Mouse (Mus musculus) bone marrow macrophage, adult 2 months (primary cell): ENCODE measurements at regions not wholly inside any gene's neighbourhood (a gene's known extent, or its start where the extent isn't known, plus 50 kb on each side); places are given as distances from the start of the nearest gene placed in this dataset.

Experiments used
- H3K27ac ChIP-seq: 2 replicates; pipeline ENCODE4 v1.5.1; 2012; ENCODE audit warnings: low read depth, low read length; ENCODE audit not compliant: insufficient read depth
- H3K4me1 ChIP-seq: 2 replicates; pipeline ENCODE4 v1.6.1; 2012; ENCODE audit warnings: low read length; ENCODE audit not compliant: control insufficient read depth, insufficient read depth
- H3K4me3 ChIP-seq: 2 replicates; pipeline ENCODE4 v1.5.1; 2012; ENCODE audit warnings: mild to moderate bottlenecking, low read length, moderate library complexity; ENCODE audit not compliant: insufficient read depth
- CTCF ChIP-seq: IDR thresholded peaks from 2 replicates; pipeline ENCODE4 v1.5.1; 2012; ENCODE audit warnings: low read depth, mild to moderate bottlenecking, low read length, moderate library complexity
- POLR2A ChIP-seq: IDR thresholded peaks from 2 replicates; pipeline ENCODE4 v1.6.1; 2012; ENCODE audit warnings: mild to moderate bottlenecking, low read depth, low read length, borderline replicate concordance

DNA sequence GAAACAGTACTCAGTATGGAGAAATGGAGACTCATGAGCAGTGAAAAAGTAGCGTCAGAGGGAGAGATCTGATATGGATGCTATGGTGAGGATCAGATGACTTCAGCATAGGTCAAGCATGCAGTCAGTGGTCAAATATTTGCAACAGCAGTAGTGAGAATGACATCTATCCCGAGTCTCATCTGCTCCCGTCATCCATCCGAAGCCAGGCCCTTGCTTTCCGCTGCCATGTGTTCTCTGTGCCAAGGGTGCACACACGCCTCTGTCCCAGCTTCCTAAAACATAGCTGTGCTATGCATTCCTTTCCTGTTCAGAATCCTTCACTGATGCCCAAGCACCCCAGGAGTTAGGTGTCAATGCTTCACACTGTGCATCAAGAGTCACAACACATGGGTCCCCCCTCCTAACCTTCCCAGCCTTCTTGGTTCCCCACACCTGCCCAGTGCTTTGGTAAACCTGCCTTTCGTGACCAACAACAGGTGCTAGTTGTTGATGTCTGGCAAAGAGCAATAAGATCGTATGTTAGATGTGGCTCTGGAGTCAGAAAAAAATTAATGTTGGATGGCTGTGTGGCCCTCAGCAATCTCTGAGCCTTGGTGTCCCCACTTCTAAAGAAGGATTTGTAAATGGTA is 85.1 kb upstream of the Bcl6 start:
- TF ChIP-seq CTCF (no peak), POLR2A (no peak)
- Histone ChIP-seq H3K4me1 (peaks cover 11% of the 10 kb centered on the region), H3K4me3 (no peak overlapping the region), H3K27ac (no peak overlapping the region)

DNA sequence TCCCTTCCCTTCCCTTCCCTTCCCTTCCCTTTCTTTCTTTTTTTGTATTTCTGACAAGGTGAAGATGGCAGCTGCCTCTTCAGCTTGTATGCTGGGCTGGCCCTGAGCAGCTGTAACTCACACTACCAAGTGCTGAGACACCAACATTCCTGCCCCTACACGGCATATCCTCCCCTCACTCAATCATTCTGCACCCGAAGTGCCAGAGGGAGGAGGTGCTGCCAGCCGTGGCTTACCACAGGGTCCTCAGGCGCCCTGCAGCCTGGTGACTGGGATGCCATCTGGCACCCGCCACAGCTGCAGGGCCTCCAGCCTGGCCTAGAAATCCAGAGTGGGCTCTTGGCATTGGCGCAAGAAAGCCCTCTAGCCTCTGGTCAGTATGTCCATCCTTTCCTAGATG is 84.4 kb upstream of the Bcl6 start:
- Histone ChIP-seq H3K4me1 (peaks cover 11% of the 10 kb centered on the region), H3K27ac (no peak overlapping the region), H3K4me3 (no peak overlapping the region)
- TF ChIP-seq POLR2A (no peak), CTCF (no peak)

DNA sequence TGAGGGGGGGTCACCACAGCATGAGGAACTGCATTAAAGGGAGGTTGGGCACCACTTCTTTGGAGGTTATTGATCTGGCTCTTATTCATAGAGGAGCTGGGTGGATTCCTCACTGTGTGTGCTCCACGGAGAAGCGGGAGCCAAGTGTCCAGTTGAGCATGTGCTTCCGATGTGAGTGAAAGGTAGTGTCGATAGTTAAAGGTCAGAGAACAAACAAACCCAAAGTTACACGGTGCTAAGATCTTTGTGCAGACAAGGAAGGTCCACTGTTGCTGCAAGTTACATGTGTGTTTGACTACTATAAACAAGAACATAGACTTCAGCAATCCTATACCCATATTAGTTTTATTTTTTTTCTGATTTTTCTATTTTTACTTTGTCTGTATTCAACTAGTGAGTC is 80.8 kb upstream of the Bcl6 start:
- no peaks in the 10 kb centered on the region for H3K4me1 ChIP-seq
- TF ChIP-seq POLR2A, result no peak
- no peak for TF ChIP-seq CTCF
- H3K27ac ChIP-seq, result no peak overlapping the region
- no peak overlapping the region for H3K4me3 ChIP-seq

DNA sequence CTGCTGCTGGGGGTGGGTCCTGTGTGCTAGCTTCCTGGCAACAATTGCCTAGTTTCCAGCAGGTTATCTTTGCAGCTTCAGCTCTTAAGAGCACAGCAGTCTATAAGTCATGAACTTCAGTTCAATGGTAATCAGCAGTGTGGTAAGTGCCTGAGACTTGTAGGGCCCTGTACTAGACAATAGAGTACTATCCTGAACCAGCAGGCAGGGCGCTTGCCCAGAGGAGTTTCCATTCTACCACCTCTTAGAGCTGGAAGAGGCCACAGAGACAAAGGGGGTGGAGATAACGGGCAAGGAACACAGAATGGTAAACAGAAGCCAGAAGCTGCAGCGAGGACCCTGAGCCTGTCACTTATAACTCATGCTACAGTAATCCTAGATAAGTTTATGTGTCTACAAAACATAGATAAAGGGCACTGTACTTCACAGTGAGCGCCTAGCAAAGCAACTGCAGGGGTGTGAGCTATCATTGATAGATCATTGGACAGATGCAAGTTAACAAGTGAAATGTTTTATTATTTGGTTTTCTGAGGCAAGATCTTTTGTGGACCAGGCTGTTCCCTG is 79.7 kb upstream of the Bcl6 start:
- Histone ChIP-seq H3K27ac (no peak overlapping the region), H3K4me3 (no peak overlapping the region), H3K4me1 (no peaks in the 10 kb centered on the region)
- TF ChIP-seq POLR2A (no peak), CTCF (no peak)

DNA sequence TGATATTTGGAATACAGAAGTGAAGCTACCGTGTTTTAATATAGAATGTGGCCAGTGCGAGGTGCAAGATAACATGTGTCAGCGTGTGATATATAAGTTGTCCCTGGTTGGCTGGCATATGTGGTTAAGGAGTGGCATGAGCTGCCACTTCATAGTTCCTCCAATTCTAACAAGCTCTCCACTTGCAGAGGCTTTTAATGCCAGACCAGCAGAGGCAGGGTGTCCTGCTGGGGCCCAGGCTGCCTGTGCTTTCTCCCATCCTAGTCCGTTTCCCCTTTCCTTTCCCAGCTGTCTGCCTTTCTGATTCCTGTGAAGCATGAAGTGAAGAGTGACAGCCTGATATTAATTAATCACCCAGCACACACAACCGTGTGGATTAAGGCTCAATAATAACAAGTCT is 73.7 kb upstream of the Bcl6 start:
- Histone ChIP-seq H3K4me1 (peaks cover 2% of the 10 kb centered on the region; the same call in 1 of the 2 replicates), H3K4me3 (no peak overlapping the region), H3K27ac (no peak overlapping the region)
- no peak for TF ChIP-seq POLR2A
- TF ChIP-seq CTCF, result no peak

DNA sequence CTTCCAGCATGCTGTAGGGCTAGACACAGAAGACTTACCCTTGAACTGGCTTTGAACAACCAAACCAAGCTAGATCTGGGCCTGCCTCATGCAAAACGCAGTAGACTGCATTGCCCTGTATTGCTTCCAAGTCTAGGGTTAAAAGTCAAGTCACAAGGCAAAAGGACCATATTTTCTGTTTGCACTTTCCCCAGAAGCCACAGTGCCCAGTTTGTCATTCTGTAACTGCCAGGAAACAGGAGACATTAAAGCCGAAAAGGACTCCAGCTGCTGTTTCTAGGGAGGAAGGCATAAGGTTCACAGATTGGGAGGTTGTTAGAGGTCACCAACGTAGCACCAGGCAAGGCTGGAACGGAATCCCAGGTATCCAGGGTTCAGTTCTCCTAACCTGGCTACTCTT is 72.8 kb upstream of the Bcl6 start:
- H3K4me1 ChIP-seq, result peaks cover 2% of the 10 kb centered on the region; the same call in 1 of the 2 replicates
- H3K27ac ChIP-seq, result no peak overlapping the region
- no peak overlapping the region for H3K4me3 ChIP-seq
- TF ChIP-seq CTCF (no peak), POLR2A (no peak)

DNA sequence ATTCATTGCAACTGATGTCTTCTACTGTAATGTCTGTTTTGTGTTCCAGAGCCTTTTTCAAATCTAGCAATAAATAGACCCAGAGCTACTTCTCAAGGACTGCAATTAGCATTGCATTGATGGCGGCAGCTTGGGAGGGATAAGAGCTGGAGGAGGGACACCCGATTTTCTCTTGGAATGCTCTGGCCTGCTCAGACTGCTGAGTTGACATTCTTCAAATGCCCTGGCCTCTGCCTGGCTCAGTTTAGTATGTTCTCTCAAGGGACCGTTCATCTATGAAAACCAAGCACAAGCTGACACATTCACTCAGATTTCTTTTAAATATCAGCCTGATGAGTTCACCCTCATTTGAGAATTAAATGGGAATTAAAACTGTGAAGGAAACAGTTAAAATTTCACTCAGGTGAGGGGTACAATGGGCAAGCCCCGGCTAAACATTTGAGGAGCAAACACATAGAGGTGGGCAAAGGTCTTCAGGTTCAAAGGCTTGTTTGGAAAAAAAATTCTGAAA is 70.5 kb upstream of the Bcl6 start:
- TF ChIP-seq CTCF, result no peak
- no peak for TF ChIP-seq POLR2A
- no peak overlapping the region for H3K4me3 ChIP-seq
- peaks cover 2% of the 10 kb centered on the region; the same call in 1 of the 2 replicates for H3K4me1 ChIP-seq
- H3K27ac ChIP-seq, result no peak overlapping the region

DNA sequence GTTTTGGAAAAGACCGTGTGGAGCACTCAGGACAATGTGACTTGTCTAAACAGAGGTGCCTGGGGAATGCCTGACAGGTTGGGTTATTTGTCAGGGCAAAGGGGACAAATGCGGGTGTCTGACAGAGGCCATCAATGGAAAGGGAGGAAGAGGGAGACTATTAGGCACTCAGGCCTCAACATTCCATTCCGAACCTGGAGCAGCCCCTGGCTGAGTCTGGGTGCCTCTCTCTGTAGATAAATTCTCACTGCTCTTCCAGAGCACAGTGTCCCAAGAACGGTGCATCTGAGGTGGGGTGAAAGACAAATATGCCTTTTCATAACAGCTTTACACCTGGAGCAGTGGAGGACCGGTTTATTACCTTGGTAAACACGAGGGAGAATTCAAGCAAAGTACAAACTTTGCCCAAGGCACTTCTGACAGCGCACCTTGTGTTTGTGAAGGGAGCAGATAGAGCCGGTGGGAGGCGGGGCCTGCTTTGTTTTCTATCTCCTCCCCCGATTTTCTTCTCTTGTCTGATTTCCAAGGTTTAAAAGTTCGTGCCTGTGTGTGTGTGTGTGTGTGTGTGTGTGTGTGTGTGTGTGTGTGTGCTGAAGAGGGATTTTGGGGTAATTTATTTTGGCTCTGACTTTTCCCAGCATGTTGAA is 68.4 kb upstream of the Bcl6 start:
- H3K4me3 ChIP-seq, result no peak overlapping the region
- no peaks in the 10 kb centered on the region for H3K4me1 ChIP-seq
- TF ChIP-seq CTCF (no peak), POLR2A (no peak)
- no peak overlapping the region for H3K27ac ChIP-seq

DNA sequence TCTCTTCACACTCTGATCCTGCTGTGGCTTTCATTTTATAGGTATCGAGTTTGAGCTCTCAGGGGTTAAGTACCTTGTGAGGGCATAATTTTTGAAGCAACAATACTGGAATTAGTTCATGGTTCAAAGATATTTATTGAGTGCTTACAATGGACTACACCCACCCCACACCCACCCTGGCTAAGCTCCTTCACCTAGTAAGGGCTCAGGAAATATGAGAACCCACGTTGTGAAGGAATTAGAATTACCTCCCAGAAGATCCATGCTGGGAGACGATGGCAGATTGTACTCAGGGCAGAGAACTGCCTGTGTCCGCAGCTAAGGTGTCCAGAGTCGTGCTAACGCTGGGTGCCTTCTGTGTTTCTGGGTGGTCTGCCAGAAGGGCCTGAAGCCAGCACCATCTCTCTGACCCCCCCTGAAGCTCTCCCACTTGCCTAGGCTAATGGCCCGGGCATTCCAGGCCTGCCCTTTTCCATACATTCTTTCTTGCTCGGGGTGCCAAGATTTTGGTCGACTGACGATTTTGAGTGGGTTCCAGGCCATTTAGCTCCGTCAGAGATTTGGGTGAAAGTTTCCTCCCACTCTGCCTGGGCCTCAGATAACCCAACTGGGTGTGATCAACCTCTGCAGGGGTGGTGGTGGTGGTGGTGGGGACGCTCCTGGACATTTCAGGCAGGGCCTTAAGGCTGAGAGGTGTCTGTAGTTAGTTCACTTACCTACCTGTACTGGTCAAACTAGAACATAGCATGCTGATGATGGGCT is 67.7 kb upstream of the Bcl6 start:
- H3K4me3 ChIP-seq, result no peak overlapping the region
- no peak overlapping the region for H3K27ac ChIP-seq
- TF ChIP-seq CTCF, result no peak
- TF ChIP-seq POLR2A, result no peak
- H3K4me1 ChIP-seq, result no peaks in the 10 kb centered on the region
